Mouse (Mus musculus) heart, adult 2 months (tissue): ENCODE data around the gene Dph3.

Experiments used
- CTCF ChIP-seq: fragments of 200-600 bp; IDR thresholded peaks from 2 replicates; pipeline ENCODE4 v1.8.1; 2022; ENCODE audit warnings: antibody characterized with exemption, mild to moderate bottlenecking, moderate library complexity
- POLR2A ChIP-seq: fragments of 200-500 bp; IDR thresholded peaks from 2 replicates; pipeline ENCODE4 v1.6.1; 2011; ENCODE audit warnings: mild to moderate bottlenecking, low read depth, low read length, control low read depth; ENCODE audit not compliant: insufficient read depth

DNA sequence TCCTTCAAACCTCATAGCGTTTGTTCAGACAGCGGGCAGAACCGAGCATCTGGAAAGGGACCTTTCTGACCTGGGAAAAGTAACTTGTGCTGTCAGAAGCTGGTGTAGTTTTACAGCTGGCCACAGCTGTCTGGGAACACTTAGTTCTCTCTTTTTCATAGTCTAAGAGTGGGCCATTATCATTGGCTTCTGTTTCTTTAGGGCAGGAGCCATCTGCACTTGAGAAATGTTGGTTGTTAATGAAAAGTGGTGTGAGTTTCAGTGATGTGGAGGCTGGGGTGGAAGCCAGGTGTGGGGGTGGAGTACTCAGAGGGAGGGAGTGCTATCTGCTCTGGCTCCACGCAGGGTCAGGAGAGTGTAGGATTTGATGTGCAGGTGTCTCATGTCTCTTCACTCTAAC lies 5.6 kb upstream of the Dph3 start:
- TF ChIP-seq POLR2A (no peak), CTCF (no peak)
